ENCODE assay signal across 27 mouse cellular contexts in the genomic region with DNA sequence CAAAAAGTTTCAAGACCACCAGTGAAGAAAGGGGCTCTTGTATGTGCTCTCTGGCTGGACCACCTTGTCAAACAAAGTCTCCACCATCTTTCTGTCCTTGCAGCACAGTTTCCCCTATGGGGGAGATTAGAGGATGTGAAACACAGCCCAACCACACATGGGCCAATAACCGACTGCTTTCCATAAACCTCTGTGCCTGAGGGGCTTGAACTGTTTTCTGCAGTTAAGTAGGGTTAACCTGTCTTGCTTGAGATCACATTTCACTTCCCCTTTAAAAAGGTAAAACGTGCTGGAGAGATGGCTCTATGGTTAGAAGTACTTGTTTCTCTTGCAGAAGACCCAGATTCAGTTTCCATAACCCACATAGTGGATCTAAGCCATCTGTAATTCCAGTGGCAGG.
DNase-seq lines count a peak whose midpoint lies in the region; ATAC-seq lines count a peak whose summit lies in the region.
"Had no signal": no experiment of that assay in that cellular context is flagged by ENCODE, and none has a peak within 500 bp of the region (broad histone marks: within the 10 kb centered on the region; RNA-seq: fewer than 3 reads in every experiment).

No protein-coding gene starts in this region.

- H3K27me3 ChIP-seq in limb, embryonic 12.5 days: no peaks in the 10 kb centered on the region
- H3K27me3 ChIP-seq in limb, embryonic 10.5 days (ENCODE audit: low read depth, poor library complexity, severe bottlenecking): no peaks in the 10 kb centered on the region
- H3K27me3 ChIP-seq in hindbrain, embryonic 11.5 days (ENCODE audit: control insufficient read depth, insufficient read depth, low read length): no peaks in the 10 kb centered on the region
- H3K27me3 ChIP-seq: forebrain, embryonic 13.5 days; heart, embryonic 13.5 days; hindbrain, embryonic 15.5 days; limb, embryonic 15.5 days; stomach, embryonic 15.5 days had no signal

- no peaks in the 10 kb centered on the region for H3K36me3 ChIP-seq in limb, embryonic 12.5 days
- no peaks in the 10 kb centered on the region for H3K36me3 ChIP-seq in limb, embryonic 10.5 days
- no peaks in the 10 kb centered on the region for H3K36me3 ChIP-seq in hindbrain, embryonic 11.5 days (ENCODE audit: control insufficient read depth, insufficient read depth, low read length)
- H3K36me3 ChIP-seq: hindbrain, embryonic 15.5 days; stomach, embryonic 15.5 days had no signal

- no peak overlapping the region for H3K4me2 ChIP-seq in limb, embryonic 12.5 days
- no peak overlapping the region for H3K4me2 ChIP-seq in hindbrain, embryonic 11.5 days (replicated peaks; ENCODE audit: low read depth, low read length)
- H3K4me2 ChIP-seq: forebrain, embryonic 13.5 days; heart, embryonic 13.5 days; hindbrain, embryonic 15.5 days; limb, embryonic 15.5 days; lung, embryonic 14.5 days; stomach, embryonic 15.5 days had no signal

- no peaks in the 10 kb centered on the region for H3K9me3 ChIP-seq in limb, embryonic 12.5 days
- no peaks in the 10 kb centered on the region for H3K9me3 ChIP-seq in limb, embryonic 10.5 days (replicated peaks)
- H3K9me3 ChIP-seq in hindbrain, embryonic 11.5 days (ENCODE audit: control insufficient read depth, low read length): no peaks in the 10 kb centered on the region
- H3K9me3 ChIP-seq: forebrain, embryonic 13.5 days; heart, embryonic 13.5 days; hindbrain, embryonic 15.5 days; limb, embryonic 15.5 days; stomach, embryonic 15.5 days had no signal

- H3K4me1 ChIP-seq in limb, embryonic 12.5 days (replicated peaks): peaks cover 16% of the 10 kb centered on the region
- H3K4me1 ChIP-seq in limb, embryonic 10.5 days: peaks cover 18% of the 10 kb centered on the region
- no peaks in the 10 kb centered on the region for H3K4me1 ChIP-seq in hindbrain, embryonic 11.5 days (replicated peaks; ENCODE audit: control insufficient read depth, insufficient read depth, low read length)
- H3K4me1 ChIP-seq: stomach, embryonic 15.5 days had no signal

- no peak for DNase-seq in limb, embryonic 10.5 days (ENCODE audit: low spot score)
- peak; percentile 93 for DNase-seq in A20 (ENCODE audit: low read depth, low spot score)
- DNase-seq in forelimb bud, embryonic 11.5 days (ENCODE audit: low read depth, low spot score): peak; percentile 24
- DNase-seq in spleen, postnatal 36 days (ENCODE audit: low spot score in 2 of 2): peak; percentile 83 to 86
- no peak for DNase-seq in embryo, embryonic 11 days
- DNase-seq in hindbrain, embryonic 11.5 days (ENCODE audit: low spot score): no peak
- DNase-seq: adrenal gland, adult 8-10 months; cerebellum, adult 2 months; cerebellum, postnatal 14 days; gastrocnemius, postnatal 25 days; heart, adult 2 months; heart, postnatal 10 days; kidney, adult 18-20 months; kidney, postnatal 36 days; lung, embryonic 14.5 days; lung, postnatal 4 days; midbrain, embryonic 14.5 days; right cerebral cortex, postnatal 25 days had no signal

- no peak overlapping the region for H3K9ac ChIP-seq in limb, embryonic 12.5 days (replicated peaks)
- no peak overlapping the region for H3K9ac ChIP-seq in hindbrain, embryonic 11.5 days (ENCODE audit: low read depth, low read length)
- H3K9ac ChIP-seq: forebrain, embryonic 13.5 days; heart, embryonic 13.5 days; hindbrain, embryonic 15.5 days; limb, embryonic 15.5 days; liver, embryonic 14.5 days; lung, embryonic 14.5 days; stomach, embryonic 15.5 days had no signal

- no peak overlapping the region for H3K4me3 ChIP-seq in limb, embryonic 12.5 days (replicated peaks)
- no peak overlapping the region for H3K4me3 ChIP-seq in limb, embryonic 10.5 days
- no peak overlapping the region for H3K4me3 ChIP-seq in hindbrain, embryonic 11.5 days (ENCODE audit: low read depth, low read length)
- H3K4me3 ChIP-seq: forebrain, embryonic 13.5 days; heart, adult 2 months; heart, embryonic 13.5 days; hindbrain, embryonic 15.5 days; layer of hippocampus, adult 2 months; limb, embryonic 15.5 days; stomach, embryonic 15.5 days had no signal

- 0 out of 2 replicates have a peak overlapping the region, but pooled peaks have one; percentile 8 for H3K27ac ChIP-seq in limb, embryonic 12.5 days
- H3K27ac ChIP-seq in limb, embryonic 10.5 days: no peak overlapping the region
- no peak overlapping the region for H3K27ac ChIP-seq in hindbrain, embryonic 11.5 days (ENCODE audit: low read depth, low read length)
- H3K27ac ChIP-seq: forebrain, embryonic 13.5 days; heart, adult 2 months; heart, embryonic 13.5 days; hindbrain, embryonic 15.5 days; layer of hippocampus, adult 2 months; limb, embryonic 15.5 days; liver, embryonic 14.5 days; stomach, embryonic 15.5 days had no signal

- WGBS in limb, embryonic 12.5 days: 17% methylated on average over 2 of the region's 2 CpGs
- WGBS in limb, embryonic 10.5 days: 48% methylated on average over 2 of the region's 2 CpGs
- whole genome bisulfite sequencing in hindbrain, embryonic 11.5 days: 72% methylated on average over 2 of the region's 2 CpGs

- no peak for ATAC-seq in limb, embryonic 12.5 days (ENCODE audit: insufficient number of reproducible peaks, insufficient read depth, low FRiP score, low TSS enrichment, low read depth)
- ATAC-seq in hindbrain, embryonic 11.5 days (ENCODE audit: low FRiP score): no peak
- ATAC-seq: forebrain, embryonic 13.5 days; inflammation-experienced regulatory T-cells, adult 6 months had no signal

Comparison
In these comparisons a context has a peak if more than half of its experiments do, and no peak if none do; other contexts are left out.
1. DNase-seq: peak in A20 (single experiment), forelimb bud, embryonic 11.5 days (single experiment) and spleen, postnatal 36 days (2 of 2); none in limb, embryonic 10.5 days (single experiment), embryo, embryonic 11 days (single experiment) and hindbrain, embryonic 11.5 days (single experiment).